Mouse (Mus musculus) lung, postnatal 0 days (tissue): ENCODE data around the gene Osbpl7.

Experiments
- CTCF ChIP-seq: IDR thresholded peaks from 2 replicates; pipeline ENCODE4 v1.5.1; 2016; ENCODE audit warnings: antibody characterized with exemption, mild to moderate bottlenecking
- EP300 ChIP-seq: IDR thresholded peaks from 2 replicates; pipeline ENCODE4 v1.6.1; 2016; ENCODE audit warnings: antibody characterized with exemption, mild to moderate bottlenecking, control low read depth

GRCm38 (mm10) chr11:97083401-97084140 is 33.1 kb downstream of the Osbpl7 start:
- TF ChIP-seq CTCF (no peak), EP300 (no peak)
